Mouse (Mus musculus): ENCODE data around the gene Cdc20b.
"Not testable (repeated sequence)": the region's sequence is repeated elsewhere in the genome, so short reads cannot be mapped to it uniquely, and the experiment has no call there.

DNA sequence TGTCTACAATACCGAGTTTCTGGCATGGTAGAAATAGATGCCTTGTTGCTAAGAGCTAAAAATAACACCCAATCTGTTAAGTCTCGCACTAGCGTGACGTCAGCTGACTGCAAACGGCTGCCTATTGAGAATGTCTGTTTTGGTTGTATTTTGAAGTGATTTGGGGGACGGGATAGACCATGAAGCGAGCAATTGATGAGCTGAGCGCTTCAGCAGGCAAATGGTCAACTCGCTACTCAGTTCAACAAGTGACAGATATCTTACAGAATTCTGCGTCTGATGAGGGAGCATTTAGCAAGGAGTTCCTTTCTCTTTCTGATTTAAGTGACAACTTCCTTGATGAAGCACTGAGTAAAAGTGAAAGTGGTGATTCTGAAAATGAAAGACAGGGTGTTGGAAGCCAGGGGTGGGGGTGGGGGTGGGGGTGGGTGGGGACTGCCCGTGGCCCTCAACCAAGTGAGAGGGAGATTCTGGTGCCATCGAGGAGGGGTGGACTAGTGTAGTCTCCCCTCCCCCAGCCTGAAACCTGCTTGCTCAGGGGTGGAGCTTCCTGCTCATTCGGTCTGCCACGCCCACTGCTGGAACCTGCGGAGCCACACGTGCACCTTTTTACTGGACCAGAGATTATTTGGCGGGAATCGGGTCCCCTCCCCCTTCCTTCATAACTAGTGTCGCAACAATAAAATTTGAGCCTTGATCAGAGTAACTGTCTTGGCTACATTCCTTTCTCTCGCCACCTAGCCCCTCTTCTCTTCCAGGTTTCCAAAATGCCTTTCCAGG, 21.5 kb upstream of the Cdc20b start:
- TF ChIP-seq POLR2A (IDR thresholded peaks at IDR 0.05; ENCODE audit: borderline replicate concordance, control insufficient read depth, low read depth, low read length); CTCF (IDR thresholded peaks at IDR 0.05; ENCODE audit: control insufficient read depth, insufficient read depth, low read length): not testable (repeated sequence)
